Mouse (Mus musculus): Measurements from ENCODE around the gene Rccd1. TPM values are rescaled to one million over a fixed set of nuclear protein-coding genes. Genes with fewer than 3 reads are reported as not detected.
A peak's percentile ranks its signal among the peaks of the same experiment; 100 is the strongest.

Gene Rccd1
- polyA plus RNA-seq, 1 experiment from 2014 or later, result 1.6 TPM

DNA sequence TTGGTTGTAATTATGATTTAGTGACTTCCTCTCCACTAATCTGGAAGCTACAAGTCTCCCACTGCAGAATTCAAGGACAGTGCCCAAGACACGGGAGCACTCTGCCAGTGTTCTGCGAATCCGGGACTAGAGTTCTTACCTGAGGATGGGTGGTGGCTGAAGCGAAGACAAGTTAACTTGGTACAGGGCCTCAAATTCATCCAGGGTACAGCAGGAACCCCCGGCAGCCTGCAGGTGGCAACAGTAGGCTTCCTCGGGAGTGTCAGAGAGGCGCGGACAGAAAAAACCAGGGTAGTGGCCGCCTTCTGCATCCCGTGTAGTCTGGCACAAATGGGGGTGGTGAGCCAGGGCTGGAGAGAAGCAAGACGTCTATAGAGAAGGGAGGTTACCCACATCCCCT, 16.5 kb upstream of the Rccd1 start, which contains the start of gene Unc45a:
Gene Unc45a, minus strand, starts transcription at position 213 of the 400 bp plus-strand sequence.
- DNase-seq (peak; percentile 82), ATAC-seq (peak; percentile 46)
- Histone ChIP-seq H3K27me3 (ENCODE audit: insufficient read depth, low read length) (no peaks in the 10 kb centered on the region), H3K9ac (replicated peaks) (peak within 1 kb of the TSS; percentile 67), H3K27ac (ENCODE audit: low read depth) (peak within 1 kb of the TSS; percentile 80), H3K36me3 (replicated peaks; ENCODE audit: insufficient read depth, low read length) (peaks cover 10% of the 10 kb centered on the region), H3K4me2 (ENCODE audit: low read depth, low read length) (peak within 1 kb of the TSS; percentile 76), H3K4me3 (ENCODE audit: low read depth, low read length) (peak within 1 kb of the TSS; percentile 67), H3K4me1 (ENCODE audit: insufficient read depth) (peaks cover 27% of the 10 kb centered on the region), H3K9me3 (ENCODE audit: low read length) (no peaks in the 10 kb centered on the region)
- WGBS (ENCODE audit: insufficient replicate concordance), result 2% methylated on average over 11 of the region's 11 CpGs
- TF ChIP-seq CTCF (IDR thresholded peaks at IDR 0.05; ENCODE audit: low read depth), result peak; percentile 86
- TF ChIP-seq EP300 (IDR thresholded peaks at IDR 0.05; ENCODE audit: low read depth), result no peak

DNA sequence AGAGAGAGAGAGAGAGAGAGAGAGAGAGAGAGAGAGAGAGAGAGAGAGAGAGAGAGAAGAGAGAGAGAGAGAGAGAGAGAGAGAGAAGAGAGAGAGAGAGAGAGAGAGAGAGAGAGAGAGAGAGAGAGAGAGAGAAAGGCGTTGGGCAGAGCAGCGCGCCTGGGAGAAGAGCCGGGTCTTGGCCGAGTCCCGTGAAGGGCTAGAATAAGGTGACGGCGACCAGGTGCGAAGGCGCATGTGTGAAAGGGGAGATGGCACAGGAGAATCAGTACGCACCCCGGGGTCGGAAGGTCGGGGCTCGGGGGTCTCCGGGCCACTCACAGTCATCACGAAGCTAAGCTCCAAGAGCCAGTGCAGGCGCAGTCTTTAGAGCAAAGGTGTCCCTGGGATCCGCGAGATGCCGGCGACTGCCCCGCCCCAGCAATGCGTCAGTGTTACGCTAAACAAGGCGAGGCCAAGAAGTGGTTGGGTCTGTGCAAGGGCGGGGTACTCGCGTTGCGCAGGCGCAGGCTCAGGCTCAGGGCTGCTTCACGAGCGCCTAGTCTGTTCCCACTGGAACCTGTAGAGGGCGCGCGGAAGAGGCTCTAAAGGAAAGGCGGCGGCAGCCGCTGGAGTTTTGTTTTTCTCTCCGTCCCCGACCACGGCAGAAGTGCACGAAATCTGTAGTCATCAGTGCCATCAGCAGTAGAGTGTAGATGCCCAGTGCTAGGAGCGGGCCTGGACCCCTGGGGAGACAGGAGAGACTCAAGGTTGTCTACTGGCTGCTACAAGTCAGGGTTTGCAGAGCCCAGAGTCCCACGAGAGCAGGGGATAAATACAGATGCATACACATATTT, 15.8 kb upstream of the Rccd1 start:
- H3K4me1 ChIP-seq (ENCODE audit: insufficient read depth), result peaks cover 27% of the 10 kb centered on the region
- DNase-seq (peak; percentile 99), ATAC-seq (peak; percentile 97)
- under 1% methylated on average over 45 of the region's 45 CpGs for WGBS (ENCODE audit: insufficient replicate concordance)
- H3K4me2 ChIP-seq (ENCODE audit: low read depth, low read length), result peak overlapping the region; percentile 76
- H3K4me3 ChIP-seq (ENCODE audit: low read depth, low read length), result peak overlapping the region; percentile 67
- peak overlapping the region; percentile 80 for H3K27ac ChIP-seq (ENCODE audit: low read depth)
- no peaks in the 10 kb centered on the region for H3K9me3 ChIP-seq (ENCODE audit: low read length)
- no peaks in the 10 kb centered on the region for H3K27me3 ChIP-seq (ENCODE audit: insufficient read depth, low read length)
- peaks cover 14% of the 10 kb centered on the region for H3K36me3 ChIP-seq (replicated peaks; ENCODE audit: insufficient read depth, low read length)
- peak overlapping the region; percentile 67 for H3K9ac ChIP-seq (replicated peaks)
- peak; percentile 94 for TF ChIP-seq CTCF (IDR thresholded peaks at IDR 0.05; ENCODE audit: low read depth)
- TF ChIP-seq EP300 (IDR thresholded peaks at IDR 0.05; ENCODE audit: low read depth), result no peak

DNA sequence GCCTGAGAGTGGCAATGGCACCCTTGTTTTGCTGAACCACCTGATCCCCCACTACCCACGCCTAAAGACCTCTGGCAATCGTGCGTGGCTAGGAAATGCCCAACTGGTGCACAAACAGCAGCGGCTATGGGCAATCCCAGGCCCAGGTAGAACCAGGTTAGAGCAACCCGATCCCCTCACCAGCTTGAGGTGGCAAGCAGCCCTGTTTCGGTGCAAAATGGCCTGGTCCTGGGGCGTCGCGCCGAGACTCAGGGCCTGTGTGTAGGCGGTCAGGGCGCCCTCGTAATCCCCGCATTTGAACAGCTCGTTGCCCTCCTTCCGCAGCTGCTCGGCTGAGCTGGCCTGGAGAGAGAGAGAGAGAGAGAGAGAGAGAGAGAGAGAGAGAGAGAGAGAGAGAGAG, 15.1 kb upstream of the Rccd1 start:
- no peak for ATAC-seq
- Histone ChIP-seq H3K27ac (ENCODE audit: low read depth) (no peak overlapping the region), H3K4me3 (ENCODE audit: low read depth, low read length) (peak overlapping the region; percentile 67), H3K4me2 (ENCODE audit: low read depth, low read length) (peak overlapping the region; percentile 76), H3K9me3 (ENCODE audit: low read length) (no peaks in the 10 kb centered on the region), H3K36me3 (replicated peaks; ENCODE audit: insufficient read depth, low read length) (peaks cover 20% of the 10 kb centered on the region), H3K9ac (replicated peaks) (peak overlapping the region; percentile 64), H3K4me1 (ENCODE audit: insufficient read depth) (peaks cover 27% of the 10 kb centered on the region), H3K27me3 (ENCODE audit: insufficient read depth, low read length) (no peaks in the 10 kb centered on the region)
- 12% methylated on average over 17 of the region's 17 CpGs for WGBS (ENCODE audit: insufficient replicate concordance)
- peak; percentile 40 for DNase-seq
- no peak for TF ChIP-seq CTCF (IDR thresholded peaks at IDR 0.05; ENCODE audit: low read depth)
- TF ChIP-seq EP300 (IDR thresholded peaks at IDR 0.05; ENCODE audit: low read depth), result no peak

DNA sequence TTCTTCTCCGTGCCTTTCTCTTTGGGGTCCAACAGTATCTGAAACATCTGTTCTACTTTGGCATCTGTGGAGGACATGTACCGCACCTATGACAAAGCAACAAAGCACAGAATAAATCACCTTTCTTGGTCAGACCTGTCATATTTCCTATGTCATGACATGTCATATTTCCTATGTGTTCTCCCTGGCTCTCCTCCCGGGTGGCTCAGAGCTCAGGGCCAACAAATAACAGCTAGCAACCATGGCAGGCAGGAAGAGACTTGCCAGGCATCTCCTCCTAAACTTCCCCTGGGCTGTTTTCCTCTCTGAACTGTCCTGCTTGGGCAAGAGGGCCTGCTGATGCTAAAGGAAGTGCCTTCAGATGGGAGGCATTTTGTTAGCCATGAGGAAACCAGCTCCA, 12.7 kb upstream of the Rccd1 start:
- Histone ChIP-seq H3K9me3 (ENCODE audit: low read length) (no peaks in the 10 kb centered on the region), H3K4me1 (ENCODE audit: insufficient read depth) (peaks cover 14% of the 10 kb centered on the region), H3K36me3 (replicated peaks; ENCODE audit: insufficient read depth, low read length) (peaks cover 38% of the 10 kb centered on the region), H3K9ac (replicated peaks) (no peak overlapping the region), H3K27me3 (ENCODE audit: insufficient read depth, low read length) (no peaks in the 10 kb centered on the region), H3K27ac (ENCODE audit: low read depth) (no peak overlapping the region), H3K4me2 (ENCODE audit: low read depth, low read length) (no peak overlapping the region), H3K4me3 (ENCODE audit: low read depth, low read length) (no peak overlapping the region)
- TF ChIP-seq EP300 (IDR thresholded peaks at IDR 0.05; ENCODE audit: low read depth), result no peak
- no peak for TF ChIP-seq CTCF (IDR thresholded peaks at IDR 0.05; ENCODE audit: low read depth)
- no peak for DNase-seq
- ATAC-seq, result no peak
- 85% methylated on average over 3 of the region's 3 CpGs for WGBS (ENCODE audit: insufficient replicate concordance)

DNA sequence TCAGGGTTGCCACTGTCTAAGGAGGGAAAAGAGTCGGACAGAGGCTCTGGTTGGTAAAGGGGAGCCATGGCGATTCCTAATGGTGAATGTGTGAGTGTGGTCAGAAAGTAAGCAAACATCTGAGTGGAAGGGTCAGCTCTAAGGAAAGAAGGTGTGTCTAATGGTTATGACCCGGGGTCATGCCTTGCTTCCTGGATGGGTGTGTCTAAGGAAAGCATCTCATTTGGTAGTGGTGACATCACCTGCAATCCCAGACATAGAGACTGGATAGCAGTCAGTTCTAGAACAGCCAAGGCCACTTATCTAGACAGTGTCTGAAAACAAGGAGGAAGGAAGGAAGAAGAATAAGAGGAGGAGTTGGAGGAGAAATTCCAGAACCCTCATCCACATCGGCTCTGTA, 10.6 kb upstream of the Rccd1 start:
- Histone ChIP-seq H3K4me2 (ENCODE audit: low read depth, low read length) (no peak overlapping the region), H3K4me3 (ENCODE audit: low read depth, low read length) (no peak overlapping the region), H3K27ac (ENCODE audit: low read depth) (no peak overlapping the region), H3K4me1 (ENCODE audit: insufficient read depth) (peaks cover 8% of the 10 kb centered on the region; the same call in 1 of the 2 replicates), H3K27me3 (ENCODE audit: insufficient read depth, low read length) (no peaks in the 10 kb centered on the region), H3K36me3 (replicated peaks; ENCODE audit: insufficient read depth, low read length) (peaks cover 57% of the 10 kb centered on the region), H3K9me3 (ENCODE audit: low read length) (no peaks in the 10 kb centered on the region), H3K9ac (replicated peaks) (no peak overlapping the region)
- 84% methylated on average over 4 of the region's 4 CpGs for WGBS (ENCODE audit: insufficient replicate concordance)
- DNase-seq (no peak), ATAC-seq (no peak)
- TF ChIP-seq CTCF (IDR thresholded peaks at IDR 0.05; ENCODE audit: low read depth), result no peak
- TF ChIP-seq EP300 (IDR thresholded peaks at IDR 0.05; ENCODE audit: low read depth), result no peak

DNA sequence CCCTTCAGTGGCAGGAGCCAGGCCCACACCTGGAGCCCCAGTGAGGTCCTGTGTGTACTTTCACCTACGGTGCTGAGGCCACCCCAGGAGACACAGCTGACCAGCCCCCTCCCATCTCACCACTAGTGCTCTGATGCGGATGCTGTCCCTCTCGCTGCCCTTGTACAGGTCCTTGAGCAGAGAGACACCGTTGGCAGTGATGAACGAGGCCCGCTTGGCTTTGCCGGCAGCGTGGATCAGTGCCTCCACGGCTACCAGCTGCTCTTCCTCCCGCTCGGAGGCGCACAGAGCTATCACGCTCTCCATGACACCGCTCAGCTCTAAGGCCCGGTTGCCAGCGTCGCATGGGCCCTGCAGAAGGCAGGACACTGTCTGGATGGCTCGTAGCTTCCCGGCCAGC, 7.2 kb upstream of the Rccd1 start:
- no peaks in the 10 kb centered on the region for H3K27me3 ChIP-seq (ENCODE audit: insufficient read depth, low read length)
- peaks cover 63% of the 10 kb centered on the region for H3K36me3 ChIP-seq (replicated peaks; ENCODE audit: insufficient read depth, low read length)
- no peak overlapping the region for H3K9ac ChIP-seq (replicated peaks)
- H3K9me3 ChIP-seq (ENCODE audit: low read length), result no peaks in the 10 kb centered on the region
- no peak overlapping the region for H3K4me2 ChIP-seq (ENCODE audit: low read depth, low read length)
- no peak overlapping the region for H3K4me3 ChIP-seq (ENCODE audit: low read depth, low read length)
- H3K4me1 ChIP-seq (ENCODE audit: insufficient read depth), result no peaks in the 10 kb centered on the region
- DNase-seq (no peak), ATAC-seq (no peak)
- 90% methylated on average over 19 of the region's 19 CpGs for WGBS (ENCODE audit: insufficient replicate concordance)
- no peak overlapping the region for H3K27ac ChIP-seq (ENCODE audit: low read depth)
- TF ChIP-seq EP300 (IDR thresholded peaks at IDR 0.05; ENCODE audit: low read depth), result no peak
- TF ChIP-seq CTCF (IDR thresholded peaks at IDR 0.05; ENCODE audit: low read depth), result no peak

Data from liver, postnatal 0 days (tissue).